Mouse (Mus musculus): ENCODE measurements at regions not wholly inside any gene's neighbourhood (a gene's known extent, or its start where the extent isn't known, plus 50 kb on each side); places are given as distances from the start of the nearest gene placed in this dataset.

DNA sequence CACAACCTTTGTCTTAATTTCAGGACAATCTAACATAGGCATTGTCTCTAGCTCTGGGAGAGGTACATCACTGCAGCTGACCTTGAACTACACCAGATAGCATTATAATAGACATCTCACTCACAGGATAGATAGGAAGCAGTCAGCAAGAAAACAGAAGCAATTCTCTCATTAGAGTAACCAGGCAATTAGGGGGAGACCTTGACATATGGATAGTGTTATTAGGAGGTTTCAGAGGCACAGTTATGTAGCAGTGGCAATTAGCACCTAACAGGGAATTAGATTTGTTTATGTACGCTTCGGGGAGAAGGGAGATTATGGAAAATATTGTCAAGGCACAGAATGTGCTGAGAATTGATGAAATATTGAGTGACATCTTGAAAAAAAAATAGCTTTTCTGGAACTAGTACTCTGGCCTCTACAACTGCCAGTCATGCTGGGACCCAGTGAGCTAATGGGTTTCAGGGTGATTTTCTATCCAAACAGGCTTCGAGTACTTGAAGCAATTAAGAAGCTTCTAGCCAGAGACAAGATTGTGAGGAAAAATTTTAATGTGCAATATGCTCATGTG lies 216.8 kb upstream of the Aco1 start:
- no peak for DNase-seq

DNA sequence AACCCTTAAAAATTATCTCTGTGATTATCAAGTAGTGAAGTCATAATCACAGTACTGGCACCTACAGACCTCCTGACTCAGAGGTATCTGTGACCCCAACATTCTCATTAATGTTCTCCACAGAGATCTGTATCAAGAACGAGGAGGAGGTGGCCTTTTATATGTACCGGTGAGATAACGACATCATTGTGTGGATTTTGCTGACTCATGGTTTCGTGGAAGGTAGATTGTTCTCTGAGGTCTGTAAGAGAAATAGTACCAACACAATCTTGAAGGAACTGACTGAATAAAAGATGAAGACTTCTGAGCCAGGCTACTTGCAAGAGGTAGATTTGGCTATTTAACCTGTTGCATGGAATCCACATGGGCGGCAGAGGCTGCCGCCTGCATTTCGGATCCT lies 216.3 kb upstream of the Aco1 start:
- DNase-seq: no peak

DNA sequence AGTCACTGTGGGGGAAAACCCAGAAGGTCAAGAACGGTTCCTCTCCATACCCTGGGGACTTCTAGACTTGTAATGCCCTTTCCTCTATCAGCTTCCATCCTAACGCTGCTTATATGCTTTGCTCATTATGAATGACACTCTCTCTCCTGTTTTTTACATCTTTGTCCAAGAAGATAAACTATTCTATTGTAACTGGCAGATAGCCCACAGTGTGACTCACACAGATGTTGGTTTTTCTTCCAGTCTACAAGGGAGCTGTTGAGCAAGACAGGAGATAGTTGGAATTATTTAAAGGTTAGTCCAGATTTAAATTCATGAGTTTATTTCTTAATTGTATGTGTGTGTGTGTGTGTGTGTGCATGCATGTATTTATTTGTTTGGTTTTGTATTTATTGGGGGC lies 214.4 kb upstream of the Aco1 start:
- no peak for DNase-seq

DNA sequence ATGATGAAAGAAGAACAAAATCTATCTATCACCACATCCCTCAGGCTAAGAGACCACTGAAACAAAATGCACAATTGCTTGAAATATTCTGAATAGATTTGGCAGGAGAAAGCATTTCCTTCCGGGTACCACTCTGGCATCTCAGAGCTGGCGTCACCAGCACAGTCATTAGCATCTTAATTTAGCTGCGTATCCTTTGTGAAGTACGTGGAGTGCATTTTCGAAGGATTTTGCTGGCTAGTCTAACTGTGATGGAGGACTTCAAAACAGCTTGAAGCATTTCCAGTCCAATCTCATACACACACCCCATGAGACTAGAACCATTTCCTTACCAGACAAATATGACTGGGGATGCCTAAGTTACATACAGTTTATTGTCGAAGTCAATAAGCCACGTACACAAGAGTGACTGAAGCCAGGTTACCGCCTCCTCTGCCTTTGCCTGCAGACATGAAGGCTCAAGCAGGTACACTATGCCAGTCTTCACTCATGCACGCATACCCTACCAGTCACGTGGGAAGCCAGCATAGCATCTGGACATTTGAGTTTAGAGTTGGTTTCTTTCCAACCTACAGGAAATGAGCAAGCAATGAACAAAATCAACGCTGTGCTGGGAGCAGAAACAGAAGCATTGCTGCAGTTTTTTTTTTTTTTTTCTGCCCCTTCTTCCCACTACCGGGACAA lies 208.7 kb upstream of the Aco1 start:
- DNase-seq: no peak

DNA sequence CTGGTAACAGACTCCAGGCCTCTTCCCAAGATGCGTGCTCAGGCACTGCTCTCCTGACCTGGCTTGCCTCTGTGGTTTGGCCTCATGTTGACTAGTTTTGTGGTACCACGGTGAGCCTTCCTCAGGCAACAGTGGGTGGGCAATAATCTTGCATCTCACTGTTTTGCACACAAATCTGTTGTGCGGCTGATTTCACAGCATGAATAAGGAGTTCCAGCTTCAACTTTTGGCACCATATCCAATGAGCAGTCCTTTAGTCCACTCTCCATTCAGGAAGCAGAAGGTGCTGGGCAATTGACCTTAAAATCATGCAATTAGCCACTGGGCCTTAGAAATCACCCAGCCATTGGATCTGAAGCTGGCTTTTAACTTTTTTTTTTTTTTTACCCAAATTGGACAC lies 184.2 kb upstream of the Aco1 start:
- no peak for DNase-seq

DNA sequence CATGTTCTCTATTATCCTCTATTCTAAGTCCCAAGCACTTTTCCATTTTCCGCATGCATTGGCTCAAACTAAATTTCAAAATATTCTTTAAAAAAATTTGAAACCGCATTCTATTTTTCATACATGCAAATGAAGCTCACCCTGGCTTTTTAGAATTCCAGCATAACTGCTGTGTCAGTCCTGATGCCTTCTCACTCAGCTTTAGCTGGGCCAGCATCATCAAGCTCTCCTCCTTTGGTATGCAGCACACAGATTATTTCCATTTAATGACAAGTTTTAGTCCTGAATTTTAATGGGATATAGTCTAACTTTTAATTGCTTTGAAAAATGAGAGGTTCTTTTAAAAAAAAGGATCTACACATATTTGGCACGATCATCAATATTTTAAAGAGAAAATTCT lies 174.9 kb upstream of the Aco1 start:
- DNase-seq: no peak

DNA sequence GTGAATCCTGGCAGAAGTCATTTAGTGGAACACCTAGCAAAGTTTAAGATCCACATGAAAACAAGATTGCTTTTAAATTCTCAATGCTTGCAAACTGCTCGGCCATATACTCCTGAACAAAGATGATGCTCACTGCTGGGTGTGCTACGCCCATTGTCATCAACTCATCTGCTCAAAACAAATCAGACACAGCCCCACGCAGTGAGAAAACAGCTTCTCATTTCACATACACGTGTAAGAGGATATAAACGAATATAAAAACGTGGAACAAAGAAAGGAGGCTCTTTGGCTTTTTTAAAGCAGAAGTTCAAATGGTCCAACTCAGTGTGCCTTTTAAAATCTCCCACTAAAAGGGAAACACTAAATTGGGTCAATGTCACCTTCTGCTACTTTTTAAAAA lies 151.5 kb upstream of the Aco1 start:
- no peak for DNase-seq

DNA sequence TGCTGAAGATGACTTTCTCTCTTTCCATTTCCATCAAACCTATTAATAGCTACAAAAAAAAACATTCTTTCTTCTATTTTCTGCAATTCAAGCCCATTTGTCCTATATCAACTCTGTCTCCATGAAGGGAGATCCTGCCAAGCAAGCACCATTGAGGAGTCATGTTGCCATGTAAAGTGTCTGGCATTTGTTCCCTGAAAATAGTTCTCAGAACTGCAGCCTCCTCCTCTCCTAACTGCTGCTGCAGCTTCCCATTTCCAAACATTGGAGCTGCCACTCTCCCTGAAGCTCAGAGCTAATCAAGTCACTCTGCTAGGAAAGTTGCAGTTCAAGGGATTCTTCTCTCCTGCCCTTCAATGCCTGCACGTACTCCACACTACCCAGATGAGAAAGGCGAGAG lies 151.0 kb upstream of the Aco1 start:
- no peak for DNase-seq

DNA sequence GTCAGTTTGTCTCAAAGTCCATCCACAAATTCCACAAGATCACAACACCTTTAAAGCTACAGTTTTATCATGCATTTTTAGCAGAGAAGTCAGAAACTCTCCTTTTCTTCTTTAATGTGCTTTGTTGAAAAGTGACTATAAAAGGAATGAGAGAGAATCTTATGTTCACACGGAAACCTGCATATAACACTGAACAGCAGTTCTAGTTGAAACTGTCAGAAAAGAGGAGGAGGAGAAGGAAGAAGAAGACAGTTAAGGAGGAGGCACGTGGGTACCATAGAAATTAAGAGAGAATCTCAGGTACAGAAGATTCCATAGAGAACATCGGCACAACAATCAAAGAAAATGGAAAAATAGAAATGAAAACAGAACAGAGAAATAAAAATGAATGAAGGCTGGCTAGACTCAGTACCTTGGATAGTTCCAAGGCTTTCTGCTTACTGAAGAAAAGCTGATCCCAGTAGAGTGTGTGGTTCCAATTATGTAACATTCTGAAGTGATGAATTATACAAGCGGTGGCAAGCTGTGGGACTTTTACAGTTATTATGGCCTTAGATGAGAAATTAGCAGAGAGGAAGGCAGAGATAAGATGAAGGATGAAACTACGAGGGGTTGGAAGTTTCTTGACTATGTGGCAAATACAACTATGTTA lies 144.0 kb upstream of the Aco1 start:
- no peak for DNase-seq

DNA sequence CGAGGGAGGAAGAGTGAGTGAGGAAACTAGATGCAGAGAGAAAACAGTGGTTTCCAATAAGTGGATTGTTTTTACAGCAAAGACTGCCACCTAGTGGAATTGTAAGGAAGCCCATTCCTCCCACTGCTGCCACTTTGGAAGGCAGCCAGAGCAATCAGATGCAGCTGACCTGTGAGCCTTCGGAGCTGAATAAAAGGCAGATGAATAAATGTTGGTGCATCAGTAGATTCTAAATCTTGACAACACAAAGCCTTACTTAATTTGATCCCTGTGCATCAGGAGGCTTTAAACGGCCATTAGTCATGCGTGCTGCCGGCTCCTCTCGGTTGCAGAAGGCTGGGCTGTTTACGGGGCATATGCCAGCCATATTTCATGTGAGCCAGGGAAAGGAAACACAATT lies 128.2 kb upstream of the Aco1 start:
- peak; percentile 54 for DNase-seq

DNA sequence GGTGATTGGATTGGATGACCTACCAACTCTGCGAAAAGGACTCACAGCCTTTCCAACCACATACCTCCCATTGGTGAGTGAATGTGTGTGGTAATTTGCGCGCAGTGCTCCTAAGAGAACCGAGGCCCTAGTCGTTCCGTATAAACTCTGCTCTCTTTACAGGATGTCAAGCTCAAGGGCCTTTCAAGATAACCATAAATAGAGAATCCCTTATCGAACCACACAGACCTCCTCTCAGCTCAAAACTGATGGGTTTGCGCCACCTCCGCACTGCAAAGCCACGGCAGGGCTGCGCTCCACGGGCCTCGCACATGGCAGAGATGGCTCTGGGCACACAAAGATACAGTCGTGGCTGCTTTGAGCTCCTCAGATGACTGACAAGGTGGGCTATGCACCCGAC lies 126.0 kb upstream of the Aco1 start:
- no peak for DNase-seq

DNA sequence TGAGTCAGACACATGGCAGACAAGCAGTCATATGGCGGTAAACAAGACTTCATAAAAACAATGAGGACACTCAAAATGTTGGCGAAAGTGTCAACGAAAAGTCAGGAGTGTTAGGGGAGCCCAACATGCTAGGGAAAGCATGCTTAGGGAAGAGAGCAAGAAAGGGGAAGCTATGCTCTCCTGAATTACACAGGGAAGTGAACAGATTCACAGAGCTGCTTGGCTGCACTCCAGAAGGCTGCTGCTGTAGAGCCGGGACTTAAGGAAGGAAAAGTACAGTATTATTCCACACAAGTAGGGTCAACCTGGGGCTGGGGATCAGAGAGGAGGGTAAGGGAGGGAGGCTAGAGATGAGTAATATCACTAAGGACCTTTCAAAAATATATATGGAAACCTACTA lies 124.7 kb upstream of the Aco1 start:
- peak; percentile 48 for DNase-seq

DNA sequence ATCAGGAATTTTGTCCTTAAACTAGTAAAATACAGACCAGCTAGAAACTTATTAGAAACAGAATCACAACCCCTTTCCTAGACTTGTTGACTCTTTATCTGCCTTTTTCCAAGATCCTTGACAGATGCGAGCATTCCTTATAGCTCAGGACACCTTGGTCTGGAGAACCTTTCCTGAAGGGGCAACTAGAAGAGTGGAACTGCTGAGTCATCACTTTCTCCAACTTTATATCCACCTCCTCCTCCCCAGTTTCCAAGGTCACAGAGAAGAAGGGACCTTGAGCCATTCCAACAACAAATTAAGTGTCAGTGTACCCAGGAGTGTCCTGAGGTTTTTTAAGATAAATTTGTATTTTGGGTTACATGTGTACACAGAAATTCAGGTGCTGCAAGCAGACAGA lies 111.5 kb upstream of the Aco1 start:
- no peak for DNase-seq

DNA sequence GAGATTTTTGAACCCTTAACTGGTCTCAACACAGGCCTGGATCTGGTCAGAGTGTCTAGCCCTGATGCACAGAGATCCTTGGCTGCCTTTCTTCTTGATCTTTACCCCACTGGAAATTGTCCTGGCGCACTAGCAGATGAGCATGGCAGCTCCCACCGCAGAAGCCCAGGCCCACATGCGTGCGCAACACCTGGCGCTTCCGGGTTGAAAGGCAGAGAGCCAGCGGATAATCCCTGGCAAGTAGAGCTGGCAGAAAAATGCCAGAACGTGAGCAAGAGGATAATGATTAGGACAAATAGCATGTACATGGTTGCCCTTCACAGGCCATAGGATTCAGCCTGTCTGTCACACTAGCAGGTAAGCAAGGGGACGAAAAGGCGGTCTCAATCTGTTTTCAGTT lies 95.0 kb upstream of the Aco1 start:
- DNase-seq: no peak

DNA sequence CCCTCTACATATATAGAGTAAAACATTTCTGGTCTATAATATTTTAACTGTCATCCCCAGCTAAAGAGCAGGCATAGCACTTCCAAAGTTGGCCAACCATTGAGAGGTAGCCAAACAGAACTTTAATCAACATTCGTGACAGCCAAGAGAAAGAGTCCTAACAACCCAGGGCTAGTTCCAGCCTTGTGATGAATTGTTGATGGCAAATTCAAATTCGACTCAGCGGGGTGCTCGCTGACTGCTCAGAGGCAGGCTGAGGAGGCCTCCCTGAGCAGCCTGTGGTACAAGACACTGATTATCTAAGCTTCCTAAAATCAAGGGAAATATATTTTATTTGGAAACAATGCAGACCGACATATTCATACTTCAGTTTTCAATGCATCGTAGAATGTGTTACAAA lies 93.8 kb upstream of the Aco1 start:
- no peak for DNase-seq

DNA sequence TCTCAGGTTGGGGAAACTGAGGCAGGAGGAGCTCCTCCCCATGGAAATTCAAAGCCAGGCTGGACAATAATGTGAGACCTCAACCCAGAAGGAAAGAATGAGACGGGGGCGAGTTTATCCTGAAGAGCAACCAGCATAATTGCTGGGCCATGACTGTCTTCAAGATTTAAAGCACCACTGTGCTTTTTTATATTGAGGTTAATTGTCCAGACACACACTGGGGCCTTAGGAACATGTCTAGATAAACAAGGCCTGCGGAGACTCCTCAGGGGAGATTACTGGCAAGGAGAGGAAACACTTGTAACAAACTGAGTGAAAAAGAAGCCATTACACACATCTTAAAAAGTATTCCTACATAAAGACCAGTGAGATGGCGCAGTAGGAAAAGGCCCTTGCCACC lies 91.0 kb upstream of the Aco1 start:
- DNase-seq: no peak

DNA sequence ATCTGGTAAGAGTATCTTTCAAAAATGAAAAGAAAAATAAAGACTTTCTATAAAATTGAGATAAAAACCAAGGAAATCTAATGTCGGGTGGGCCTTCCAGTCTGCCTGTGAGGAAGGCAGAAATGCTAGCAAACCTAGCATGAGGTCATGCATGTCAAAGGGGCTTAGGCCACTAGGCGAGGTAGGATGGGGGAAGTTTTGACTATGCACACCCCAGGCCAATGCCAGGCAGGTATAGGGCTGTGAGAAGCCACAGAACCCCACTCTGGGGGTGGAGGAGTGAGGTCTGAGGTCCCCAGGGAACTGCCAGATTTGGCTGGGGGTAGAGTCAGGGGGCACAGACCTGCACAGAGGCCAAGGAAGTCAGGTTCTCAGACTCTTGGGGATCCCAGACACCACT lies 89.5 kb upstream of the Aco1 start:
- DNase-seq: no peak

DNA sequence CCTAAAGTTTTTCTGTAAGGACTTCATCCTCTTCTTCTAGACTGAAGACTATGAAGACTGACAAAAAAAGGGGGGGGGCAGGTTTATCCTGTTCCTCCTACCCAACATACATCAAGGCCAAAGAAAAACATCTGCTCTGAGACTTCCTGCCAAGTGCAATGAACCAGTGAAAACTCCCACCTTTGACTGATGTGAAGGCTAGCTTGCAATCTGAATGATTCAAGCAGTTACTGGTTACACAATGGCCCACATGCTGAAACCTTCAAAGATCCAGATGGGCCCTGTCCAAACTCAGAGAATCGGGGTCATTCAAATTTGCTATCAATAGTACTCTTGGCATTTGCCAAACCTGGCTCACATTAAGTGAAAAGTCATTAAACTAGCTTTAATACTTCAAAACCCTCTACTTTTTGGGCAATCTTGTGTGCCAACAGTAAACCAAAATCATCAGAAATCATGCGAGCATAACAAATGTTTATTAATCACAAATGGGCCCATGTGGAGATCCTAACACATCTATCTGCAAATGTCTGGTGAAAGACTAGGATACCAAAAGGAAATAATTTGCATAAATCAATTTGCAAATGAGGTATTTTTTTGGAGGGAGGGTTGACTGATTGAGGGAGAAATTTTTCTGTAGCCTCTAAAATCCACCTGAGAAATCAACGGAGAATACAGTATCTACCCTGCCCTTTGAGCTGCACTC lies 79.0 kb upstream of the Aco1 start:
- no peak for DNase-seq

DNA sequence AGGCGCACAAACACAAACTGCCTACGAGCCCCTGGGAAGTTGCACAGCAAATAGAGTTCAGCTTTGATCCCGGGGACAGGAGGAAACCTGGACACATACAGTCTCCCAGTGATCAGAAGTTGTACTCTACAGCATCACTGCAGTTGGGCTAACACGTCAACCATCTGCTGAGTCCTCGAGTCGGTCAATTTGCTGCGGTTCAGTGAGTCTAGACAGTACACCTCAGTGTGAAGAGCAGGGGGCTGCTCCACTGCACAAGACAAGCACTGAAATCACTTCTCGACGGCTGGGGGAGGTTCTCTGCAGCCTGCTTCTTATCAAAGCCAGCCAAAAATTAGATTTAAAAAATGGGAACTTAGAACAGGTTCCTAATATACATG lies 78.4 kb upstream of the Aco1 start:
- no peak for DNase-seq

DNA sequence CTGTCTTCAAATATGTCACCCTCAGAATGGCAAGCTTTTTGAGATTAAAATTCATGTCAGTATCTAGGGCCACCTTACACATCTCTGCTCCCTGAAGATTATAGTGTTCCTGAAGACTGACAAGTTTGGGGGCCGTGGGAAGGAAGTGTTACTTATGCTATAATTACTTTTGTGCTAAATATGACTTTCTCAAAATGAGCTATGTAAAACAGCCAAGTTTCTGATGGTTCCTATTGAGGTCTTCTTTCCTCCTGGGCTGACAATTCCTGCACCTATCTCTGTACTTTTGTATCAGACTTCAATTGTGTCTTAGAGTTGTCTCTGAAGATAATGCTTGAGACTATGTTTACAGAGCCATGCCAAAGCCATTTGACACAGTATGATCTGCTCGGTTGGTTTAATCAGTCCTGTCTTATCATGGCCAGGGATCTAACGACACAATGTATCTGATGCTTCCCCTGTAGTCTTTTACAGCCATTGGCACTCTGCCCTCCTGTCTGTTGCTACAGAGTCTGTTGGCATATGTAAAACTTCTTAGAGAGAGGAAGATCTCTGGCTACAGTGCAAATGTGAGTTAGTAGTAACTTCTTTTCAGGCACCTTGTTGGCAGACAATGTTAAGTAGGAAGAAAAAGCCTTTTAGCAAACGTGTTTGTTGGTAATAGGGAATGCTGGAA lies 71.8 kb upstream of the Aco1 start:
- DNase-seq: peak; percentile 44

DNA sequence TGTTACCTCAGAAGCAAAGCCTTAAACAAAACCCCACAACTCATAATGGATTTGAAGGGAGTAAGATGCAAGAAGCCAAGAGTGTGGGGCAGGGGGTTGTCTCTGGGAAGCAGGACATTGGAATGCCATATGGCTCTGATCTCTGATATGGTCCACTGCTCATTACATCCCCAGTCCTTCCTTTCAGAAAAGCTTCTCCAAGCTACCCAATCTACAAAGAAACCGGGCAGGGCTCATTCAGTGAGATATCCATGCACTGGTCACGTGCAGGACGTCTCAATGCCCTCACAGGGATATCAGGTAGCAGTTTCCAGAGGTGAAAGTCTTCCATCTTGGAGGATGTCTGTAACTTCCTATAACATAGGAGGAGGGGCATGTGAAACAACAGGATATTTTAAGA lies 61.8 kb upstream of the Aco1 start:
- no peak for DNase-seq

DNA sequence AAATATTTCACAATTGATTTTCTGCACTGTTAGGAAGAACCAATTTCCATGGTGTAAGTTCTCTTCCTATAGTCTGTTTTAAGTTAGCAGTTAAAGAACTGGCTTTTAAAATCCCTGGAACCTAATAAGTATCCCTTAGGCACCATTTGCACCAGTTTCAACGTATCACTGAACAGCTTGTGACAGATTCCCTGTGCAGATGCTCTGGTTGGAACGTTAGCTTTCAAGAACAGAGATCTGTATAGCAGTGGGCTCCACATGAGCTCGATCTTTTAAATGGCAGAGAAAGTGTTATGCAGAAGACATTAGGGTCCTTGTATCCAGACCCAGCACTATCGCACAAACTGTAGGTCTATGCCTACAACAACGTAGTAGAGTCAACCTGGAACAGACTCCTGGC lies 52.6 kb upstream of the Aco1 start:
- DNase-seq: no peak

All from right cerebral cortex, postnatal 14 days (tissue).